Mouse (Mus musculus): Measurements from ENCODE around the gene Hoxa9. TPM values are rescaled to one million over a fixed set of nuclear protein-coding genes. Genes with fewer than 3 reads are reported as not detected.

Gene Hoxa9
- polyA plus RNA-seq, 1 experiment from 2014 or later = 0.33 TPM

- DNase-seq (ENCODE audit: low spot score) (no peak), ATAC-seq (ENCODE audit: low read depth) (no peak)
- Histone ChIP-seq H3K9me3 (ENCODE audit: control insufficient read depth, low read length) (no peaks in the 10 kb centered on the region), H3K27me3 (replicated peaks; ENCODE audit: control insufficient read depth, insufficient read depth, low read length) (peaks cover 100% of the 10 kb centered on the region), H3K36me3 (ENCODE audit: control insufficient read depth, insufficient read depth, low read length) (no peaks in the 10 kb centered on the region), H3K4me1 (ENCODE audit: control insufficient read depth, insufficient read depth, low read length) (peaks cover 10% of the 10 kb centered on the region; the same call in 1 of the 2 replicates), H3K4me3 (ENCODE audit: low read depth, low read length) (no peak overlapping the region), H3K9ac (ENCODE audit: low read depth, low read length) (no peak overlapping the region), H3K4me2 (ENCODE audit: low read depth, low read length) (no peak overlapping the region), H3K27ac (replicated peaks; ENCODE audit: low read depth, low read length) (no peak overlapping the region)
- 10% methylated on average over 14 of the region's 14 CpGs for whole genome bisulfite sequencing
These were observed 12.2 kb downstream of the Hoxa9 start for GRCm38 (mm10) chr6:52218643-52219215.

- WGBS = 2% methylated on average over 23 of the region's 23 CpGs
- Histone ChIP-seq H3K4me3 (ENCODE audit: low read depth, low read length) (peak overlapping the region; percentile 29), H3K9ac (ENCODE audit: low read depth, low read length) (no peak overlapping the region), H3K27ac (replicated peaks; ENCODE audit: low read depth, low read length) (no peak overlapping the region), H3K9me3 (ENCODE audit: control insufficient read depth, low read length) (no peaks in the 10 kb centered on the region), H3K27me3 (replicated peaks; ENCODE audit: control insufficient read depth, insufficient read depth, low read length) (peaks cover 100% of the 10 kb centered on the region), H3K4me2 (ENCODE audit: low read depth, low read length) (peak overlapping the region; percentile 46; the same call in 1 of the 2 replicates), H3K4me1 (ENCODE audit: control insufficient read depth, insufficient read depth, low read length) (peaks cover 10% of the 10 kb centered on the region; the same call in 1 of the 2 replicates), H3K36me3 (ENCODE audit: control insufficient read depth, insufficient read depth, low read length) (no peaks in the 10 kb centered on the region)
- ATAC-seq (ENCODE audit: low read depth) (no peak), DNase-seq (ENCODE audit: low spot score) (no peak)
These were observed 12.8 kb downstream of the Hoxa9 start for GRCm38 (mm10) chr6:52217895-52218642.

GRCm38 (mm10) chr6:52217459-52217768 lies 13.5 kb downstream of the Hoxa9 start:
- no peak for ATAC-seq (ENCODE audit: low read depth)
- WGBS = 0% methylated on average over 15 of the region's 25 CpGs
- Histone ChIP-seq H3K27ac (replicated peaks; ENCODE audit: low read depth, low read length) (no peak overlapping the region), H3K4me3 (ENCODE audit: low read depth, low read length) (peak overlapping the region; percentile 29), H3K9ac (ENCODE audit: low read depth, low read length) (no peak overlapping the region), H3K36me3 (ENCODE audit: control insufficient read depth, insufficient read depth, low read length) (no peaks in the 10 kb centered on the region), H3K9me3 (ENCODE audit: control insufficient read depth, low read length) (no peaks in the 10 kb centered on the region), H3K4me2 (ENCODE audit: low read depth, low read length) (peak overlapping the region; percentile 46), H3K4me1 (ENCODE audit: control insufficient read depth, insufficient read depth, low read length) (peaks cover 10% of the 10 kb centered on the region; the same call in 1 of the 2 replicates), H3K27me3 (replicated peaks; ENCODE audit: control insufficient read depth, insufficient read depth, low read length) (peaks cover 100% of the 10 kb centered on the region)
- DNase-seq (ENCODE audit: low spot score) = no peak

- 2% methylated on average over 44 of the region's 60 CpGs for WGBS
- H3K9ac ChIP-seq (ENCODE audit: low read depth, low read length) = 0 out of 2 replicates have a peak overlapping the region, but pooled peaks have one; percentile 14
- no peak overlapping the region for H3K27ac ChIP-seq (replicated peaks; ENCODE audit: low read depth, low read length)
- peak overlapping the region; percentile 29 for H3K4me3 ChIP-seq (ENCODE audit: low read depth, low read length)
- no peak for DNase-seq (ENCODE audit: low spot score)
- H3K4me2 ChIP-seq (ENCODE audit: low read depth, low read length) = peak overlapping the region; percentile 46
- no peak for ATAC-seq (ENCODE audit: low read depth)
- H3K27me3 ChIP-seq (replicated peaks; ENCODE audit: control insufficient read depth, insufficient read depth, low read length) = peaks cover 100% of the 10 kb centered on the region
- peaks cover 9% of the 10 kb centered on the region; the same call in 1 of the 2 replicates for H3K4me1 ChIP-seq (ENCODE audit: control insufficient read depth, insufficient read depth, low read length)
- H3K36me3 ChIP-seq (ENCODE audit: control insufficient read depth, insufficient read depth, low read length) = no peaks in the 10 kb centered on the region
- no peaks in the 10 kb centered on the region for H3K9me3 ChIP-seq (ENCODE audit: control insufficient read depth, low read length)
These were observed 14.0 kb downstream of the Hoxa9 start for GRCm38 (mm10) chr6:52216691-52217458.

GRCm38 (mm10) chr6:52215771-52216535 lies 14.9 kb downstream of the Hoxa9 start:
- peaks cover 100% of the 10 kb centered on the region for H3K27me3 ChIP-seq (replicated peaks; ENCODE audit: control insufficient read depth, insufficient read depth, low read length)
- ATAC-seq (ENCODE audit: low read depth) = no peak
- H3K4me1 ChIP-seq (ENCODE audit: control insufficient read depth, insufficient read depth, low read length) = peaks cover 7% of the 10 kb centered on the region; the same call in 1 of the 2 replicates
- no peaks in the 10 kb centered on the region for H3K9me3 ChIP-seq (ENCODE audit: control insufficient read depth, low read length)
- 2% methylated on average over 30 of the region's 30 CpGs for WGBS
- H3K9ac ChIP-seq (ENCODE audit: low read depth, low read length) = no peak overlapping the region
- H3K36me3 ChIP-seq (ENCODE audit: control insufficient read depth, insufficient read depth, low read length) = no peaks in the 10 kb centered on the region
- H3K4me3 ChIP-seq (ENCODE audit: low read depth, low read length) = 0 out of 2 replicates have a peak overlapping the region, but pooled peaks have one; percentile 29
- no peak overlapping the region for H3K4me2 ChIP-seq (ENCODE audit: low read depth, low read length)
- DNase-seq (ENCODE audit: low spot score) = no peak
- H3K27ac ChIP-seq (replicated peaks; ENCODE audit: low read depth, low read length) = no peak overlapping the region

GRCm38 (mm10) chr6:52215070-52215469 lies 15.8 kb downstream of the Hoxa9 start:
- 12% methylated on average over 3 of the region's 3 CpGs for WGBS

GRCm38 (mm10) chr6:52214271-52214670 lies 16.6 kb downstream of the Hoxa9 start:
- Histone ChIP-seq H3K27ac (replicated peaks; ENCODE audit: low read depth, low read length) (no peak overlapping the region), H3K4me2 (ENCODE audit: low read depth, low read length) (no peak overlapping the region), H3K36me3 (ENCODE audit: control insufficient read depth, insufficient read depth, low read length) (no peaks in the 10 kb centered on the region), H3K27me3 (replicated peaks; ENCODE audit: control insufficient read depth, insufficient read depth, low read length) (peaks cover 100% of the 10 kb centered on the region), H3K9ac (ENCODE audit: low read depth, low read length) (no peak overlapping the region), H3K4me1 (ENCODE audit: control insufficient read depth, insufficient read depth, low read length) (peaks cover 7% of the 10 kb centered on the region; the same call in 1 of the 2 replicates), H3K4me3 (ENCODE audit: low read depth, low read length) (no peak overlapping the region), H3K9me3 (ENCODE audit: control insufficient read depth, low read length) (no peaks in the 10 kb centered on the region)
- WGBS = 12% methylated on average over 5 of the region's 5 CpGs
- no peak for ATAC-seq (ENCODE audit: low read depth)
- DNase-seq (ENCODE audit: low spot score) = no peak

More at GRCm38 (mm10) chr6:52215070-52215469, 15.8 kb downstream of the Hoxa9 start:
- H3K36me3 ChIP-seq (ENCODE audit: control insufficient read depth, insufficient read depth, low read length) = no peaks in the 10 kb centered on the region
- H3K27ac ChIP-seq (replicated peaks; ENCODE audit: low read depth, low read length) = no peak overlapping the region
- no peak overlapping the region for H3K9ac ChIP-seq (ENCODE audit: low read depth, low read length)
- no peaks in the 10 kb centered on the region for H3K9me3 ChIP-seq (ENCODE audit: control insufficient read depth, low read length)
- H3K4me2 ChIP-seq (ENCODE audit: low read depth, low read length) = no peak overlapping the region
- H3K27me3 ChIP-seq (replicated peaks; ENCODE audit: control insufficient read depth, insufficient read depth, low read length) = peaks cover 100% of the 10 kb centered on the region
- H3K4me1 ChIP-seq (ENCODE audit: control insufficient read depth, insufficient read depth, low read length) = peaks cover 7% of the 10 kb centered on the region; the same call in 1 of the 2 replicates
- no peak for DNase-seq (ENCODE audit: low spot score)
- ATAC-seq (ENCODE audit: low read depth) = no peak
- H3K4me3 ChIP-seq (ENCODE audit: low read depth, low read length) = no peak overlapping the region
